Mouse (Mus musculus) liver, adult 2 months (tissue): ENCODE measurements around the gene Atn1. TPM values are rescaled to one million over a fixed set of nuclear protein-coding genes. Genes with fewer than 3 reads are reported as not detected.
A peak's percentile ranks its signal among the peaks of the same experiment; 100 is the strongest.

ENCODE experiments used
- DNase-seq: peaks from one replicate; pipeline ENCODE4 v3.0.0-alpha.2; 2011; ENCODE audit warnings: low read depth, low spot score; ENCODE audit errors: extremely low read depth
- H3K27ac ChIP-seq: fragments of 200-500 bp; replicated peaks from 2 replicates; pipeline ENCODE4 v1.5.1; 2012; ENCODE audit warnings: low read depth, mild to moderate bottlenecking, control low read depth, inconsistent platforms, low read length; ENCODE audit not compliant: insufficient read depth
- H3K27me3 ChIP-seq: fragments of 200-500 bp; 2 replicates; pipeline ENCODE4 v1.6.1; 2012; ENCODE audit warnings: mild to moderate bottlenecking, moderate library complexity, low read length, inconsistent platforms; ENCODE audit not compliant: control insufficient read depth, insufficient read depth
- H3K36me3 ChIP-seq: fragments of 200-500 bp; 2 replicates; pipeline ENCODE4 v1.6.1; 2012; ENCODE audit warnings: low read length, inconsistent platforms; ENCODE audit not compliant: control insufficient read depth, insufficient read depth
- H3K4me1 ChIP-seq: fragments of 200-500 bp; 2 replicates; pipeline ENCODE4 v1.6.1; 2011; ENCODE audit warnings: low read length; ENCODE audit not compliant: control insufficient read depth, insufficient read depth
- H3K4me3 ChIP-seq: fragments of 200-500 bp; 2 replicates; pipeline ENCODE4 v1.5.1; 2011; ENCODE audit warnings: low read depth, mild to moderate bottlenecking, control low read depth, low read length, moderate library complexity; ENCODE audit not compliant: insufficient read depth
- H3K79me2 ChIP-seq: fragments of 200-500 bp; 2 replicates; pipeline ENCODE4 v1.6.1; 2012; ENCODE audit warnings: inconsistent platforms, mild to moderate bottlenecking, low read length, moderate library complexity; ENCODE audit not compliant: control insufficient read depth, insufficient read depth
- H3K9ac ChIP-seq: fragments of 200-500 bp; 2 replicates; pipeline ENCODE4 v1.6.1; 2012; ENCODE audit warnings: low read depth, mild to moderate bottlenecking, control low read depth, inconsistent platforms, low read length
- CTCF ChIP-seq: fragments of 200-500 bp; IDR thresholded peaks from 2 replicates; pipeline ENCODE4 v1.5.1; 2011; ENCODE audit warnings: low read depth, low read length, control low read depth
- POLR2A ChIP-seq: fragments of 200-500 bp; IDR thresholded peaks from 2 replicates; pipeline ENCODE4 v1.6.1; 2011; ENCODE audit warnings: low read length, control low read depth; ENCODE audit not compliant: insufficient read depth; ENCODE audit errors: extremely low read depth
- WGBS: fragments of 180-500 bp; shearing (Covaris S2); methylation state at CpG from one replicate; pipeline ENCODE4 v1.1.7; 2018; 5-methylcytosine and 5-hydroxymethylcytosine counted together
- polyA plus RNA-seq: library from polyadenylated mRNA; depleted of rRNA; stranded (reverse); fragments of >200 nt; gene quantifications from 2 replicates; pipeline ENCODE4 v1.2.3, GENCODE M21; 2012
- total RNA-seq: library from RNA; depleted of rRNA; stranded (reverse); fragments of >200 nt; gene quantifications from 2 replicates; pipeline ENCODE4 v1.2.3, GENCODE M21; 2014

Atn1 gene
- total and polyA plus RNA-seq, 2 experiments = 1.4 to 10.9 TPM

GRCm38 (mm10) chr6:124756652-124757350, 477 bp upstream of the Atn1 start:
- peak overlapping the region; percentile 100 for H3K9ac ChIP-seq
- peaks cover 36% of the 10 kb centered on the region for H3K4me1 ChIP-seq
- TF ChIP-seq POLR2A (peak; percentile 53; the same call in 1 of the 2 replicates), CTCF (no peak)
- H3K4me3 ChIP-seq = peak overlapping the region; percentile 71
- H3K36me3 ChIP-seq = peaks cover 2% of the 10 kb centered on the region; the same call in 1 of the 2 replicates
- 2% methylated on average over 51 of the region's 54 CpGs for WGBS
- DNase-seq = peak; percentile 43
- peak overlapping the region; percentile 76 for H3K27ac ChIP-seq
- H3K27me3 ChIP-seq = no peaks in the 10 kb centered on the region
- H3K79me2 ChIP-seq = peaks cover 35% of the 10 kb centered on the region

GRCm38 (mm10) chr6:124755306-124755705, 1.0 kb downstream of the Atn1 start:
- Histone ChIP-seq H3K79me2 (peaks cover 38% of the 10 kb centered on the region), H3K27me3 (no peaks in the 10 kb centered on the region), H3K9ac (peak overlapping the region; percentile 100), H3K27ac (peak overlapping the region; percentile 65), H3K4me3 (peak overlapping the region; percentile 71), H3K4me1 (peaks cover 38% of the 10 kb centered on the region), H3K36me3 (peaks cover 2% of the 10 kb centered on the region; the same call in 1 of the 2 replicates)
- TF ChIP-seq POLR2A (no peak), CTCF (no peak)
- WGBS = 10% methylated on average over 3 of the region's 3 CpGs
- DNase-seq = no peak

GRCm38 (mm10) chr6:124753861-124754260, 2.5 kb downstream of the Atn1 start:
- TF ChIP-seq CTCF (no peak), POLR2A (no peak)
- H3K27ac ChIP-seq = no peak overlapping the region
- H3K4me3 ChIP-seq = no peak overlapping the region
- WGBS = 39% methylated on average over 2 of the region's 2 CpGs
- H3K36me3 ChIP-seq = peaks cover 2% of the 10 kb centered on the region; the same call in 1 of the 2 replicates
- peak; percentile 88 for DNase-seq
- H3K4me1 ChIP-seq = peaks cover 37% of the 10 kb centered on the region
- no peak overlapping the region for H3K9ac ChIP-seq
- no peaks in the 10 kb centered on the region for H3K27me3 ChIP-seq
- peaks cover 38% of the 10 kb centered on the region for H3K79me2 ChIP-seq

- 56% methylated on average over 8 of the region's 8 CpGs for WGBS
- H3K27ac ChIP-seq = no peak overlapping the region
These were observed 5.9 kb downstream of the Atn1 start for GRCm38 (mm10) chr6:124750405-124750804.

GRCm38 (mm10) chr6:124746654-124747632, 9.4 kb downstream of the Atn1 start:
- Histone ChIP-seq H3K36me3 (no peaks in the 10 kb centered on the region; the same call in 1 of the 2 replicates), H3K27ac (no peak overlapping the region), H3K4me1 (peaks cover 5% of the 10 kb centered on the region), H3K79me2 (peaks cover 4% of the 10 kb centered on the region; the same call in 1 of the 2 replicates), H3K27me3 (no peaks in the 10 kb centered on the region), H3K4me3 (no peak overlapping the region), H3K9ac (no peak overlapping the region)
- no peak for DNase-seq
- WGBS = 98% methylated on average over 7 of the region's 7 CpGs
- TF ChIP-seq CTCF (no peak), POLR2A (no peak)

More at GRCm38 (mm10) chr6:124750405-124750804, 5.9 kb downstream of the Atn1 start:
- no peak overlapping the region for H3K9ac ChIP-seq
- no peak for DNase-seq
- no peaks in the 10 kb centered on the region for H3K27me3 ChIP-seq
- H3K36me3 ChIP-seq = peaks cover 2% of the 10 kb centered on the region
- H3K79me2 ChIP-seq = peaks cover 25% of the 10 kb centered on the region
- peaks cover 22% of the 10 kb centered on the region for H3K4me1 ChIP-seq
- TF ChIP-seq POLR2A = no peak
- no peak for TF ChIP-seq CTCF
- no peak overlapping the region for H3K4me3 ChIP-seq
